Mouse (Mus musculus) intestine, embryonic 16.5 days (tissue): ENCODE measurements around the gene Bend6. TPM values are rescaled to one million over a fixed set of nuclear protein-coding genes. Genes with fewer than 3 reads are reported as not detected.

Experiments used
- ATAC-seq: fragments of 200-750 bp; cut with Nextera tagmentation; 2 replicates; pipeline ENCODE4 v1.8.0; 2017; ENCODE audit warnings: moderate TSS enrichment, moderate library complexity
- H3K27ac ChIP-seq: fragments of 300-500 bp; sonication (generic); 2 replicates; pipeline ENCODE4 v1.5.1; 2014; ENCODE audit warnings: mild to moderate bottlenecking, low read length
- H3K27me3 ChIP-seq: fragments of 300-500 bp; sonication (generic); replicated peaks from 2 replicates; pipeline ENCODE4 v1.6.1; 2014; ENCODE audit warnings: low read length, control low read depth, mixed read lengths; ENCODE audit not compliant: control insufficient read depth, insufficient read depth
- H3K36me3 ChIP-seq: fragments of 300-500 bp; sonication (generic); 2 replicates; pipeline ENCODE4 v1.6.1; 2014; ENCODE audit warnings: low read length, control low read depth; ENCODE audit not compliant: control insufficient read depth, insufficient read depth
- H3K4me1 ChIP-seq: fragments of 300-500 bp; sonication (generic); 2 replicates; pipeline ENCODE4 v1.6.1; 2014; ENCODE audit warnings: low read length, control low read depth, mixed read lengths; ENCODE audit not compliant: control insufficient read depth, insufficient read depth
- H3K4me2 ChIP-seq: fragments of 300-500 bp; sonication (generic); 2 replicates; pipeline ENCODE4 v1.6.1; 2014; ENCODE audit warnings: low read depth, low read length, control low read depth
- H3K4me3 ChIP-seq: fragments of 300-500 bp; sonication (generic); 2 replicates; pipeline ENCODE4 v1.5.1; 2014; ENCODE audit warnings: mild to moderate bottlenecking, low read length
- H3K9ac ChIP-seq: fragments of 300-500 bp; sonication (generic); 2 replicates; pipeline ENCODE4 v1.6.1; 2014; ENCODE audit warnings: low read depth, low read length
- H3K9me3 ChIP-seq: fragments of 300-500 bp; sonication (generic); 2 replicates; pipeline ENCODE4 v1.6.1; 2016; ENCODE audit warnings: low read length, control low read depth; ENCODE audit not compliant: control insufficient read depth
- WGBS: fragments of 180-500 bp; shearing (Covaris S2); extraction: QIAGEN DNeasy Blood & Tissue Kit; methylation state at CpG from one replicate; pipeline ENCODE4 v1.1.7; 2014; 5-methylcytosine and 5-hydroxymethylcytosine counted together
- polyA plus RNA-seq: library from polyadenylated mRNA; unstranded; fragments of >200 nt; fragmentation: Nextera tagmentation; extraction: Ambion mirVana; gene quantifications from 2 replicates; pipeline ENCODE4 v1.2.1, GENCODE M21; 2015

Gene Bend6
- polyA plus RNA-seq, 1 experiment from 2014 or later = 0.60 TPM

GRCm38 (mm10) chr1:33940364-33940928 is 32.8 kb upstream of the Bend6 start:
- no peak overlapping the region for H3K9ac ChIP-seq
- no peaks in the 10 kb centered on the region for H3K4me1 ChIP-seq
- H3K4me3 ChIP-seq = no peak overlapping the region
- ATAC-seq = no peak
- WGBS = 78% methylated on average over 11 of the region's 11 CpGs
- no peak overlapping the region for H3K27ac ChIP-seq
- H3K27me3 ChIP-seq = no peaks in the 10 kb centered on the region
- H3K9me3 ChIP-seq = no peaks in the 10 kb centered on the region
- no peaks in the 10 kb centered on the region for H3K36me3 ChIP-seq
- no peak overlapping the region for H3K4me2 ChIP-seq

DNA sequence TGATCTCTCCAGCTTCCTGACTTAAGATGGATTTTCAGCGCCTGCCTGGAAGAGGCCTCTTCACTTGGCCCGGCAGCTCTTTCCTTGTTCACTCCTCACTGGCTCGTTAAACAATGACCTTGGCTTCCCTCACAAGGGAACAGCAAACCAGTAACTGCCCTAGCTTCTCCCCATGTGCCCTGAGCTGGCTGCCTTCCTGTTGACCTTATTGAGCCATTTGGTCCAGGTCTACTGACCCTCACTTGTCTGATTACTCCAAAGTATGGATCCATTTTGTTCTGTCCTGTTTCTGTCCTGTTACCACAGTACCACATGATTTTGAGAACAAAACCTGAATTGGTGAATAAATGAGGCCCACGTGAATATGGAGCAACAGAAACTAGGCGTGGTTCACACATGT is 32.2 kb upstream of the Bend6 start:
- H3K4me3 ChIP-seq = no peak overlapping the region
- no peaks in the 10 kb centered on the region for H3K36me3 ChIP-seq
- no peaks in the 10 kb centered on the region for H3K9me3 ChIP-seq
- H3K27ac ChIP-seq = no peak overlapping the region
- no peak overlapping the region for H3K9ac ChIP-seq
- ATAC-seq = no peak
- H3K4me2 ChIP-seq = no peak overlapping the region
- H3K27me3 ChIP-seq = no peaks in the 10 kb centered on the region
- no peaks in the 10 kb centered on the region for H3K4me1 ChIP-seq
- whole genome bisulfite sequencing = 79% methylated on average over 5 of the region's 5 CpGs

DNA sequence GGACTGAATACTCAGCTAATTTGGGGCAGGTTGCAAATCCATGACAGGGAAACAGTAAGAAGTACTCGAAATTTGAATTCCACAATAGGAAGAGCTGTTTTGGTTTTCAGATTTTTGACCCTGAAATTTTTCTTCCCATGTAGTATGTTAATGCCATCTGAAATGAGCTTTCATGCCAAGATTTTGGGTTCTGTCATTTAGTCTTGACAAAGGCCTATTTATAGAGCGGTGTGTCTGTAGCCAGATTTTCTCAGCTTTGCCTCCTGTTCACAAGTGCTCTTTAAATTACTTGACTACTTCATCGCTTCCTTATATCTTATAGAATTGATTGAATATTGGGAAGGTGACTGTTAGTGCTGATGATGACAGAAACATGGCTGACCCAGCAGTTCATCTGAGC is 28.3 kb upstream of the Bend6 start:
- Histone ChIP-seq H3K4me1 (no peaks in the 10 kb centered on the region), H3K36me3 (no peaks in the 10 kb centered on the region), H3K27ac (no peak overlapping the region), H3K9me3 (no peaks in the 10 kb centered on the region), H3K9ac (no peak overlapping the region), H3K27me3 (no peaks in the 10 kb centered on the region), H3K4me2 (no peak overlapping the region), H3K4me3 (no peak overlapping the region)
- WGBS = 86% methylated on average over 3 of the region's 3 CpGs
- no peak for ATAC-seq

DNA sequence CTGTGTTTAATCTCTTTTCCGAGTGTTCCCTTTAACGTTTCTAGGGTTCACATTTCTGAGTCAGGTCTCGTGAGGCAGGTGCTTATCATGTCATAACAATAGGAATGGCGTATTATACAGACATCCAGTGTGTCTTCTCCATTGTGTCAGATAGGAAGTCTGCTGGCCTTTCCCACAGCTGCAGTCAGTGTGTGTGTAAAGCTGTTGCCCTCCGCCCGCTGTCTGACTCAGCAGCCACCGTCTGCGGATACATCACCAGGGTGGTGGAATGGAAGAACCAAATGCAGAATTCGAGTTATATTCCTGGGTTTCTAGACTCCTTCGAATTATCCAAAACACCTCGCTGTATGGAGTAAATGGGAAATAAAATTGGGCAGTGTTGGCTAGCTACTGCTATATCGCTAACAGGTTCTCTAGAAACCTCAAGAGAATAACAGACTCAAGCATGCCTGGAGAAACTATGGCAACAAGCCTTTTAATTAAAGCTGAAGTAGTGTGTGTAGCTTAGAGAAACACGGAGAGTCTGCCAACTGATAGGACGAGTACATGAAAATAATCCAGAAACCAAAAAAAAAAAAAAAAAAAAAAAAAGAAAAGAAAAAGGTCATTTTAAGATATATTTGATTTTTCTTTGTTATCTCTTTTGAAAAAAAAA is 25.4 kb upstream of the Bend6 start:
- Histone ChIP-seq H3K4me1 (no peaks in the 10 kb centered on the region), H3K36me3 (no peaks in the 10 kb centered on the region), H3K9me3 (no peaks in the 10 kb centered on the region), H3K27ac (no peak overlapping the region), H3K9ac (no peak overlapping the region), H3K27me3 (no peaks in the 10 kb centered on the region), H3K4me3 (no peak overlapping the region), H3K4me2 (no peak overlapping the region)
- WGBS = 77% methylated on average over 14 of the region's 14 CpGs
- ATAC-seq = no peak

- Histone ChIP-seq H3K4me3 (no peak overlapping the region), H3K27ac (no peak overlapping the region), H3K9ac (no peak overlapping the region), H3K9me3 (no peaks in the 10 kb centered on the region), H3K36me3 (no peaks in the 10 kb centered on the region), H3K27me3 (no peaks in the 10 kb centered on the region), H3K4me1 (no peaks in the 10 kb centered on the region), H3K4me2 (no peak overlapping the region)
- ATAC-seq = no peak
- WGBS = 88% methylated on average over 3 of the region's 3 CpGs
These were observed 24.6 kb upstream of the Bend6 start for GRCm38 (mm10) chr1:33932196-33932595.

DNA sequence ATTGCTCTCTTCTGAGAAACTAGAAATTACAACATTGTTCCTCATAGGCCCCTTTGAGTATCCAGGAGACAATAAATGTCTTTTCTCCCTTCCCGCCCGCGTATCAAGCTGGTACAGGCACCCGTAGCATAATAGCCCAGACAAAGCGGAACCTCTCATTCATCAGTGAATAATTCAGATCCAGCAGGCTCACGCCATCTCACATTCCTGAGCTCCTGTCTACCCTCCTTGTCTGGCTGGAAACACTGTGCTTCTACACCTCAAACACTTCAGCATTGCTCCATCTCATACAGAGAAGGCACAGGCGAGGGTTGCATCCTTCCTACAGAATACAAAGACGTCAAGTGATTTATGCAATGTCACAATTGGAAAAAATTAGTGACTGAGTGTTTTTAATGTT is 24.2 kb upstream of the Bend6 start:
- Histone ChIP-seq H3K27ac (no peak overlapping the region), H3K9ac (no peak overlapping the region), H3K36me3 (no peaks in the 10 kb centered on the region), H3K9me3 (no peaks in the 10 kb centered on the region), H3K4me3 (no peak overlapping the region), H3K4me2 (no peak overlapping the region), H3K4me1 (no peaks in the 10 kb centered on the region), H3K27me3 (no peaks in the 10 kb centered on the region)
- 79% methylated on average over 8 of the region's 8 CpGs for WGBS
- no peak for ATAC-seq

DNA sequence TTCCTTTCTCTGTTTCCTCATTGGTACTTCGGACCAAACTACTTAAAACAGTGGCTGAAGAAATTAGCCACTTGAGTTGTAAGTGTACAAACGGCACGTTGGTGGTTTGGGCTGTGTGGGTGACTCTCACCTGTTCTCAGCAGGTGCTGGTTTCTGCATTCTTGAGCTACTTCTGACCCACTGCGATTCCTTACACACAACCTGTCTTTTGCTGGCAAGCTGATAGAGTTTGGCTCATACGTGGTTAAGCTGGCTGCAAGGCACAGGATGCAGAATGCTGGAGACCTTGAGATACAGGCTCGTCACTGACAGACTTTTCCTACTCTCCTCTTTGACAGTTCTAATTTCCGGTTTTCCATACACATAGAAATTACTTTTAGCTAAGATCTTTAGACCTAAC is 19.9 kb upstream of the Bend6 start:
- Histone ChIP-seq H3K4me1 (no peaks in the 10 kb centered on the region), H3K9ac (no peak overlapping the region), H3K4me3 (no peak overlapping the region), H3K27me3 (no peaks in the 10 kb centered on the region), H3K9me3 (no peaks in the 10 kb centered on the region), H3K4me2 (no peak overlapping the region), H3K27ac (no peak overlapping the region), H3K36me3 (no peaks in the 10 kb centered on the region)
- 88% methylated on average over 7 of the region's 7 CpGs for WGBS
- no peak for ATAC-seq

DNA sequence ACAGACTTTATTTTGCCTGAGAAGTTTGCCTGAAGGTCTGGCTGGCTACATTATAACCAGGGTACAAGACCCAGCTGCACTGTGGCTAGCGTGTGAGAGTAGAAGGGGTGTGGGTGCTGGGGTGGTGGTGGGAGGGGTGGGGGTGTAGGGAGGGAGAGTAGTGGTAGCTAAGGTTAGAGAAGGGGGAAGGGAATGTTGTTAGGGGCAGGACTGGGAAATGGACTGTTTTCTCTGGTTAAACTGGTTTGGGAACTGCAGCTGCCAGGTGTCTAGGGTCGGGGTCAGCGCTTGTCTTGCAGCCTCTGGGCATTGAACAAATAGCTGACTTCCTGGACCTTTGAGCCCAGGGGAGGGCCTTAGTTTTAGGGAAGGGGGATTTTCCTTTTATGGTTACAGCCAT is 17.7 kb upstream of the Bend6 start:
- Histone ChIP-seq H3K27me3 (no peaks in the 10 kb centered on the region), H3K4me3 (no peak overlapping the region), H3K9ac (no peak overlapping the region), H3K9me3 (no peaks in the 10 kb centered on the region), H3K4me2 (no peak overlapping the region), H3K36me3 (no peaks in the 10 kb centered on the region), H3K4me1 (no peaks in the 10 kb centered on the region), H3K27ac (no peak overlapping the region)
- peak; percentile 46; the same call in 1 of the 2 replicates for ATAC-seq
- 47% methylated on average over 3 of the region's 3 CpGs for WGBS

GRCm38 (mm10) chr1:33922975-33923374 is 15.4 kb upstream of the Bend6 start:
- Histone ChIP-seq H3K4me3 (no peak overlapping the region), H3K27ac (no peak overlapping the region), H3K9ac (no peak overlapping the region), H3K4me1 (no peaks in the 10 kb centered on the region), H3K9me3 (no peaks in the 10 kb centered on the region), H3K36me3 (no peaks in the 10 kb centered on the region), H3K4me2 (no peak overlapping the region), H3K27me3 (no peaks in the 10 kb centered on the region)
- 67% methylated on average over 7 of the region's 7 CpGs for WGBS
- ATAC-seq = no peak

DNA sequence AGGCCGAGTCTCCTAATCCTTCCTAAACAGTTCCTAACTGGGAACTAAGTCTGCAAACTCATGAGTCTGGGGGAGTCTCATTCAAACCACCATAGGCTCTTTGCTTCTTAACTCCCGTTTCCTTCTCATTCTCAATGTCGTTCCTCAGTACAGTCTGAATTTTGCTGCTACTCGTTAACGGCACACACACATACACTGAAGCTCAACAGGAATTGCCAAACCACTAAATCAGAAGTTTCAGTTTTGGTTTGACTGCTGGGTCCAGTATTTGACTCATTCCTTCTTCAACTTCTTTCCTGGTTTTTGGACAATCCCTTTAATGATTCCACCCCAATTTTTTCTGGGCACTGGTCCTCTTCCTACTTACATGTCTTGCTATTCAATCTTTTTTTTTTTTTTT is 8.9 kb upstream of the Bend6 start:
- Histone ChIP-seq H3K4me2 (no peak overlapping the region), H3K9ac (no peak overlapping the region), H3K27ac (no peak overlapping the region), H3K4me3 (no peak overlapping the region), H3K27me3 (no peaks in the 10 kb centered on the region), H3K4me1 (no peaks in the 10 kb centered on the region), H3K9me3 (no peaks in the 10 kb centered on the region), H3K36me3 (no peaks in the 10 kb centered on the region)
- 94% methylated on average over 5 of the region's 5 CpGs for WGBS
- ATAC-seq = no peak
